Mouse (Mus musculus) intestine, postnatal 0 days (tissue): Measurements from ENCODE around the gene Snx25. TPM values are rescaled to one million over a fixed set of nuclear protein-coding genes. Genes with fewer than 3 reads are reported as not detected.

Experiments used
- ATAC-seq: fragments of 200-750 bp; cut with Nextera tagmentation; 2 replicates; pipeline ENCODE4 v1.8.0; 2017; ENCODE audit warnings: mild to moderate bottlenecking, moderate TSS enrichment, moderate library complexity
- H3K27ac ChIP-seq: fragments of 300-500 bp; sonication (generic); 2 replicates; pipeline ENCODE4 v1.5.1; 2014; ENCODE audit warnings: mild to moderate bottlenecking, low read depth, low read length, moderate library complexity
- H3K27me3 ChIP-seq: fragments of 300-500 bp; sonication (generic); replicated peaks from 2 replicates; pipeline ENCODE4 v1.6.1; 2014; ENCODE audit warnings: low read length, mixed read lengths; ENCODE audit not compliant: control insufficient read depth, insufficient read depth
- H3K36me3 ChIP-seq: fragments of 300-500 bp; sonication (generic); 2 replicates; pipeline ENCODE4 v1.6.1; 2014; ENCODE audit warnings: mild to moderate bottlenecking, moderate library complexity; ENCODE audit not compliant: control insufficient read depth, insufficient read depth
- H3K4me1 ChIP-seq: fragments of 300-500 bp; sonication (generic); replicated peaks from 2 replicates; pipeline ENCODE4 v1.6.1; 2014; ENCODE audit warnings: antibody characterized with exemption, low read length, mixed read lengths; ENCODE audit not compliant: control insufficient read depth, insufficient read depth
- H3K4me2 ChIP-seq: fragments of 300-500 bp; sonication (generic); replicated peaks from 2 replicates; pipeline ENCODE4 v1.6.1; 2014; ENCODE audit warnings: low read depth, mild to moderate bottlenecking, moderate library complexity
- H3K4me3 ChIP-seq: fragments of 300-500 bp; sonication (generic); 2 replicates; pipeline ENCODE4 v1.5.1; 2014; ENCODE audit warnings: low read depth, low read length
- H3K9ac ChIP-seq: fragments of 300-500 bp; sonication (generic); 2 replicates; pipeline ENCODE4 v1.6.1; 2014; ENCODE audit warnings: mild to moderate bottlenecking, low read depth, low read length
- H3K9me3 ChIP-seq: fragments of 300-500 bp; sonication (generic); 2 replicates; pipeline ENCODE4 v1.6.1; 2016; ENCODE audit warnings: mixed run types; ENCODE audit not compliant: control insufficient read depth
- CTCF ChIP-seq: sonication (generic); IDR thresholded peaks from 2 replicates; pipeline ENCODE4 v1.5.1; 2016; ENCODE audit warnings: low read depth, mild to moderate bottlenecking, control low read depth, antibody characterized with exemption, moderate library complexity
- WGBS: fragments of 180-500 bp; shearing (Covaris S2); extraction: QIAGEN DNeasy Blood & Tissue Kit; methylation state at CpG from one replicate; pipeline ENCODE4 v1.1.7; 2014; 5-methylcytosine and 5-hydroxymethylcytosine counted together
- polyA plus RNA-seq: library from polyadenylated mRNA; unstranded; fragments of >200 nt; fragmentation: Nextera tagmentation; extraction: Ambion mirVana; gene quantifications from 2 replicates; pipeline ENCODE4 v1.2.1, GENCODE M21; 2015

Snx25 gene
- polyA plus RNA-seq, 1 experiment from 2014 or later = 12.1 TPM

DNA sequence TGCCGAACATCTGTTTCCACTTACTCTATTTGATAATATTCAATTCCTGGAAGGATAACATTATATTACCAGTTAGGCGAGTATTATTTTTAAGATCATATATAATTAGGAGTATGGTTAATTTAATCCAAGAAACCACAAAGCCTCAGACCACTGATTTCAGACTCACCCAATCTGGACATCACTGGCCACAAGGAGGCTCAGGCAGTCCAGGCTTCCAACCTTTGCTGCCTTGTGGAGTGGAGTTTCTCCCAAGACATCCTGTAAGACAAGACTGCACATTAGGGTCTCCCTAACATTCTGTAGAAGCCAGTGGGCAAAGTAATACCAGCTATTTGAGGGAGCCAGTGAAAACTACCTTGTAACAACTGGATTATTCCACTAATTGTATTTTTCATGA lies 153.7 kb downstream of the Snx25 start:
- H3K4me1 ChIP-seq = no peaks in the 10 kb centered on the region; the same call in 1 of the 2 replicates
- no peaks in the 10 kb centered on the region for H3K9me3 ChIP-seq
- TF ChIP-seq CTCF = peak; percentile 64
- ATAC-seq = no peak
- peak overlapping the region; percentile 78 for H3K4me2 ChIP-seq
- peaks cover 16% of the 10 kb centered on the region for H3K36me3 ChIP-seq
- no peak overlapping the region for H3K27ac ChIP-seq
- no peak overlapping the region for H3K9ac ChIP-seq
- 74% methylated on average over 2 of the region's 2 CpGs for WGBS
- no peaks in the 10 kb centered on the region for H3K27me3 ChIP-seq
- no peak overlapping the region for H3K4me3 ChIP-seq

DNA sequence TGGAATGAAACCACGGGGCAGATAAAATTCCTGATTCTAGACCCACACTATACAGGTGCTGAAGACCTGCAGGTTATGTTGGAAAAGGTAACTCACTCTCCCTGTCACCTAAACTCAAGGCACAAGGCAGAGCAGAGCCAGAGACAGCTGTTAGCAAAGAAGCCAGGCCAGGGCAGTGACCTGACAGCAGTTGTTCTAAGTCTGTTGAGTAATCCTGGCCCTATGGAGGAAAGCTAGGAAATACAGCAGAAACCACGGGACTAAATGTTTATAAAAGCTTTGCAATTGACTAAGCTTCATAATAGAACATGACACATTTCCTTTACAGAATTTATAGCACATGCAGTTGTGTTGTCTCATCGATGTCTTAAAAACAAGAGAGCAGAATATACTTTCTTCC lies 156.4 kb downstream of the Snx25 start:
- Histone ChIP-seq H3K27me3 (no peaks in the 10 kb centered on the region), H3K4me3 (no peak overlapping the region), H3K36me3 (peaks cover 30% of the 10 kb centered on the region), H3K4me1 (no peaks in the 10 kb centered on the region; the same call in 1 of the 2 replicates), H3K27ac (no peak overlapping the region; the same call in 1 of the 2 replicates), H3K9ac (no peak overlapping the region), H3K9me3 (no peaks in the 10 kb centered on the region), H3K4me2 (no peak overlapping the region)
- WGBS = 56% methylated on average over 3 of the region's 3 CpGs
- no peak for TF ChIP-seq CTCF
- ATAC-seq = no peak

DNA sequence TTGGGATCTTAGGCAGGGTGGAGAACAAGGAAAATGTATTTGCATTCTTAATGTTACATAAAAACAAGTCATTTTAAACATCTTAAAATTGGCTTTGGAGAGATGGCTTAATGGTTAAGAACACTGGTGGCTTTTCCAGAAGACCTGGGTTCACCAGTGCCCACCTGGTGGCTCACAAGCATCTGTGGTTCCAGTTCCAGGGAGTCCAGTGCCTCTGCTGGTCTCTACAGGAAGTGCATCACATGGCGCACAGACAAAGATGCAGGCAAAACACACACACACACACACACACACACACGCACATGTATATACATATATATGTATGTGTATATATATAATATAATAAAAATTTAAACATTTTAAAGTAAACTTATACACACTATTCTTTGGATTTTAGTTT lies 157.8 kb downstream of the Snx25 start:
- H3K36me3 ChIP-seq = peaks cover 37% of the 10 kb centered on the region
- no peaks in the 10 kb centered on the region for H3K27me3 ChIP-seq
- H3K27ac ChIP-seq = no peak overlapping the region
- 92% methylated on average over 2 of the region's 2 CpGs for WGBS
- H3K9ac ChIP-seq = no peak overlapping the region
- TF ChIP-seq CTCF = peak; percentile 53
- H3K4me3 ChIP-seq = no peak overlapping the region
- no peaks in the 10 kb centered on the region for H3K9me3 ChIP-seq
- no peak overlapping the region for H3K4me2 ChIP-seq
- no peak for ATAC-seq
- H3K4me1 ChIP-seq = no peaks in the 10 kb centered on the region; the same call in 1 of the 2 replicates

DNA sequence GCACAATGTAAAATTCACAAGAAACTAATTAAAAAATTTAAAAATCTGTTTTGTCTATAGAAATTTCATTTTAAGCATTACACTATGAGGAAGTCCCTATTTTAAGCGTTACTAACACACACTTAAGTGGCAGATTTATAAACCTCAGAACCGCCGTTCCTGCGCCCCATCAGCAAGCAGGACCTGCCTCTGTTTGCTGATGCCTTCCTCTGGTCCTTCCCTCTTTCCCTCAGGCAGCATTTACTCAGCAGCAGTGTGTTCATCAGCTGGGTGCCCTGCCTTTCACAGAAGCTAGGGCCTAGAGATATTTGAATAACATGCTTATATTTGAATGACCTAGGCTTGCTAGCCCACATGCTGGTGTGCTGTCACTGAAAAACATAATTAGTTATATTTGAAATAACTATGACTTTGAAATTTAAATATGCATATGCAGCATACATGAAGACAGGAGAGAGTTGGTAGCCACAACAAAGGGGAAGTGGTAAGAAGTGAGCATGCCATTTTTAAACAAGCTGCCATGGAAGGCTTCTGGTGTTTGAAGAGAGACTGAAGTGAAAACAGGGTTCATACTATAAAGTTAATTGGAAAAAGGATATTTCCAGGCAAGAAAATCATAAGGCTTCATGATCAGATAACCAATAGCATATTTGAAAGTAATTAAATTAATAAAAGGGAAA lies 161.2 kb downstream of the Snx25 start:
- Histone ChIP-seq H3K4me1 (no peaks in the 10 kb centered on the region; the same call in 1 of the 2 replicates), H3K27me3 (no peaks in the 10 kb centered on the region), H3K9ac (no peak overlapping the region), H3K9me3 (no peaks in the 10 kb centered on the region), H3K4me2 (no peak overlapping the region), H3K27ac (no peak overlapping the region), H3K4me3 (no peak overlapping the region), H3K36me3 (peaks cover 36% of the 10 kb centered on the region)
- no peak for ATAC-seq
- 96% methylated on average over 4 of the region's 4 CpGs for WGBS
- TF ChIP-seq CTCF = no peak

DNA sequence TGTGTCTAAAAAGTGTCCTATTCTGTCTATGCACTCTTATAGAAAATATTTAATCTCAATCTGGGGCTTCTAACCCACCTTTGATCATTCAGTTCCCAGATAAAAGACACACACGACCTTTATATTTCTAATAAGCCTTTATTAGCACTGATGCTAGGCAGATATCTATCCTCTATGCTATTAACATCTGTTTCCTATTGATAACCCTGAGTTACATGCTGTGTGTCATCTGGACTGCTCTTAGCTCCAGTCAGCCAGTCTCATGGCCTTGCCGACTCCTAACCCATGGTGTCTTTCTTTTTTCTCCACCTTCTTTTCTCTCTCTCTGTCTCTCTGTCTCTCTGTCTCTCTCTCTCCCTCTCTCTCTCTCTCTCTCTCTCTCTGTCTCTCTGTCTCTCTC lies 163.8 kb downstream of the Snx25 start:
- Histone ChIP-seq H3K9me3 (no peaks in the 10 kb centered on the region), H3K4me3 (no peak overlapping the region), H3K27ac (no peak overlapping the region), H3K9ac (no peak overlapping the region), H3K4me2 (no peak overlapping the region), H3K27me3 (no peaks in the 10 kb centered on the region), H3K36me3 (peaks cover 44% of the 10 kb centered on the region), H3K4me1 (no peaks in the 10 kb centered on the region)
- no peak for TF ChIP-seq CTCF
- WGBS = 57% methylated on average over 2 of the region's 2 CpGs
- ATAC-seq = no peak

DNA sequence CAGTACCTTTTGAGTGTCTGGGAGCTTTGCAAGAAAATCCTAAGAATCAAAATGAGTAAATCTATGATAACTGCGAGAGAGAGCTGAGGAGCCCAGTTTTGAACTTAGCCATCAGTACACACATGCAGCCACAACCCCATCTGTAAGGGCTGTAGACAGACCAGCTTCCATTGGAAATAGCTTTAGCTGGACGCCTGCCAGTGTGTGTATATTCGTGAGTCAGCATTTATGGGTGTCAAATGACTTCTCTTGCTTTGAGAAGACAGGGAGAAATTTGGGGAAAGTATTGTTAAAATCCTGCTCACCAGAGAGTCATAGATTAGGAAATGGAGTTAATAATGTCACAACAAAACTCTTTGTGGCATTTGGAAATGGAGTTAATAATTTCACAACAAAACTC lies 165.3 kb downstream of the Snx25 start:
- peaks cover 51% of the 10 kb centered on the region for H3K36me3 ChIP-seq
- H3K27ac ChIP-seq = no peak overlapping the region
- H3K4me1 ChIP-seq = no peaks in the 10 kb centered on the region
- H3K4me3 ChIP-seq = no peak overlapping the region
- H3K4me2 ChIP-seq = no peak overlapping the region
- no peak overlapping the region for H3K9ac ChIP-seq
- no peaks in the 10 kb centered on the region for H3K9me3 ChIP-seq
- ATAC-seq = no peak
- no peaks in the 10 kb centered on the region for H3K27me3 ChIP-seq
- WGBS = 56% methylated on average over 3 of the region's 3 CpGs
- no peak for TF ChIP-seq CTCF

Other genes starting within 250 kb of the Snx25 start
- not detected in 2 replicates for gene Ccdc110, start 217.5 kb downstream of the Snx25 start, polyA plus RNA-seq
- gene 1700029J07Rik, start 176.9 kb downstream of the Snx25 start, polyA plus RNA-seq = 0.31 and 0.70 TPM in 2 replicates
- gene Ufsp2, start 176.6 kb downstream of the Snx25 start, polyA plus RNA-seq = 94.2 and 97.2 TPM in 2 replicates
- gene Lrp2bp, start 152.9 kb downstream of the Snx25 start, polyA plus RNA-seq = 0.44 and 0.54 TPM in 2 replicates
- 18.0 and 32.7 TPM in 2 replicates for gene Ankrd37, start 146.5 kb downstream of the Snx25 start, polyA plus RNA-seq
- 15.2 and 17.1 TPM in 2 replicates for gene Cfap97, start 388 bp downstream of the Snx25 start, polyA plus RNA-seq
- gene Slc25a4, start 59.1 kb upstream of the Snx25 start, polyA plus RNA-seq = 230 TPM in 2 replicates
- not detected in 2 replicates for gene Helt, start 142.5 kb upstream of the Snx25 start, polyA plus RNA-seq